Mouse (Mus musculus): ENCODE measurements at regions not wholly inside any gene's neighbourhood (a gene's known extent, or its start where the extent isn't known, plus 50 kb on each side); places are given as distances from the start of the nearest gene placed in this dataset.

DNA sequence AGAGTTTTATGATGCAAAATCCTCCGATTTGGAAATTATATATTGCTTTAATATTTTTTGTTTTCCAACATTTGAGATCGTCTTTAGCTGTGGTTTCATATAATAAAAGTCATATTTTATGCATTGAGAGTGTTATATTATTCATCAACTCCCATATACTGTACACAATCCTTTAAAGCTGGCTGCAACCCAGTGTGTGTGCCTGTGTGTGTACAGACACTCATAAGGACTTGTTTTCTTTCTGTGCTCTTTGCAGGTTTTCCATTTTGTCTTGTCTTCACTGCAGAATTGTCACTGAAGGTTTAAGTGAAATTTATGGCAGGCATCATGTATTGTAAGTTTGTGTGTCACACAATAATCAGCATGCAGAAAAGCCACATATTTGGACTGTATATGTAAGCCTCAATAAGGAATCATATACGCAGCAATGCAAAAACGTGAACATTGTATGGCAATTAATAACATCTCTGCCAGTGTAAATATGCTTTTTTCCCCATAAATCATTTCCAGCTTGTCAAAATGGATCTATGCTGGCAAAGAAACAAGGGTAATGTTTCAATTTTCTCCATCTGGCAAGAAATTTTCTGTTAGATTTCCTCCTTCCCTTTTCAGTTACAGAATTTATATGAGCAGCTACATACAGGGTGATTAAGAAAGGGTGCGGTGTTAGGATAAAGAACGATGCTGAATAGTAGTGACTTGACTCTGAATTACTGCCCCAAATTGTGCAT lies 342.4 kb upstream of the Pkn2 start:
- no peak for DNase-seq (ENCODE audit: low read depth, low spot score)

DNA sequence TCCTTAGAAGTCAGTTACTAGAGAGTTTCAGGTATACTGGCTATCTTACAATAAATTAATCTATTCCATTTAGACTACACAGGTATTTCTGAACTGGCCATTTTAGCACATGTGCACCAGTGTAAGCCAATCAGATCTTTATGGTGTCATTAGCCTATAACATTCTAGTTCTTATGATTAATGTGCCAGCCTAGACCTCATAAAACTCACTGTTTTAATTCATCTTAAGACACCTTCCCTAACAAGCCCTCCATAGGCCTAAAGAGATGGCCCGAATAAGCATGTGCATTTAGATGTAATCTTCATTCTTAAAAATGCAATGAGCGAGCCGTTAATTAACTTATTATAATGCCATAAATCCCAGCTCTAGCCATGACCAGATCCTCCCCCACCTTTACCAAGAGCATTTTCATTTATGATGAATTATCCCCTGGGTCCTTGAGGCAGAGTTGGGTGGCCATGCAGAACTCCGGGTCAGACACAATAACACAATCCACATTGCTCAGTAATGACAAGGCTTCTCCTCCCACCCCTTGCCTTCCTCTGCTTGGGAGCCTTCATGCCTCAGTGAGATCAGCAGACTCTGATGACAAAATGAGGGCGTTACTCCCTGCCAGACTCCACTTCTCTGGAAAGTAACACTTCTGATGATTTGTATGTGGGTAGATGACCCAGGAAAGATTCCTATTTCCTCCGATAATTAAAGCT lies 311.6 kb upstream of the Pkn2 start:
- peak; percentile 13 for DNase-seq (ENCODE audit: low read depth, low spot score)

GRCm38 (mm10) chr3:143188931-143189330 lies 307.1 kb upstream of the Pkn2 start:
- peak; percentile 4 for DNase-seq (ENCODE audit: low read depth, low spot score)

GRCm38 (mm10) chr3:143173971-143174370 lies 292.2 kb upstream of the Pkn2 start:
- DNase-seq (ENCODE audit: low read depth, low spot score) = no peak

DNA sequence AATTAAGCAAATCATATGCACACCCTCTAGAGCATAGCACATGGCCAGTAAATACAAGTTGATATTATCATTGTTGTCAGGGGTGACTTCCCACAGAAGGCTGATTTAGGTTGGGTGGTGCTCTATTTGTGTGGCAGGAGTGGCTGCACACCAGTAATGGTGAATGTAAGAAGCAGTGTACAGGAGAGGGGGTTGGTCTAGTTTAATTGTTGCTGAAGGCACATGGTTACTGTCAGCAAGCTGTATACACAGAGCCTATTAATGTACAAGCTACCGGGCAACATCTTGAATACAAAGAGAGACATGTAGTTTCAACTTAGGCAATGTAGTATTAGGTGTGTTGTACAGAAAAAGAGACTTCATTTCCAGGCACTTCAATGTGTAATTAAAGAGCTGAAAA lies 280.6 kb upstream of the Pkn2 start:
- DNase-seq (ENCODE audit: low read depth, low spot score) = no peak

- no peak for DNase-seq (ENCODE audit: low read depth, low spot score)
Observed at GRCm38 (mm10) chr3:143161993-143162392, 280.2 kb upstream of the Pkn2 start.

- DNase-seq (ENCODE audit: low read depth, low spot score) = no peak
Observed at GRCm38 (mm10) chr3:143158568-143158967, 276.8 kb upstream of the Pkn2 start.

DNA sequence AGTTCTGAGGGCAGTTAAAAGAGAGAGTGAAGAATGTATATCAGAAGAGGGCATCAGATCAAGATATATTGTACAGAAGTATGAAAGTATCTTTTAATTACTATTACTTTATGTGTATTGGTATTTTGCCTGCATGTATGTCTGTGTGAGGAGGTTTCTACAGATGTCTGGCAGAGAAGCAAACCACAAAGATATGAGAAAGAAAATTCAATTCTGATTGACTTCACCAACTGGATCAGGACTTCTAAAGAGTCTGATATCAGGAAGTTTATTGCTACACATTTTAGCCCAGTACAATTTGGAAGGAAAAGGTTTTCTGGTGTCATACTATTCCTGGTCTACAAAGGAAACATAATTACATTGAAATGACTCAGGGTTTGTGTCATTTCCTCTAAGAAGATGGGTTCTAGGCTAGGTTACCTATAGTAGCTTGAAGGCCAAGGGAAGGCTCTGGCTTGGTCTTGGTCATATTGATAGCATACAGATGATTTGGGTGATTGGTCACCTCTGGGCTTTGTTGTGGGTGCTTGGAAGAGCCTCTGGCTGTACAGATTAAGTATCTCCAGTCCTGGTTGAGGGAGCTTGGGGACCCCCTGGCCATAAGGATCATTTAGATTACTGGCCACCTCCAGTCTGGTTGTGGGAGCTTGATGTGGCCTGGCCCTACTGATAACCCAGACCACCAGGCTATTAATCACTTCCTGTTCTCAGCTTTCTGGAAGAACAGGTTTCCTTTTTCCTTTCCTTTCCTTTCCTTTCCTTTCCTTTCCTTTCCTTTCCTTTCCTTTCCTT lies 275.1 kb upstream of the Pkn2 start:
- DNase-seq (ENCODE audit: low read depth, low spot score) = no peak

- DNase-seq (ENCODE audit: low read depth, low spot score) = no peak
Observed at GRCm38 (mm10) chr3:143156174-143156573, 274.4 kb upstream of the Pkn2 start.

DNA sequence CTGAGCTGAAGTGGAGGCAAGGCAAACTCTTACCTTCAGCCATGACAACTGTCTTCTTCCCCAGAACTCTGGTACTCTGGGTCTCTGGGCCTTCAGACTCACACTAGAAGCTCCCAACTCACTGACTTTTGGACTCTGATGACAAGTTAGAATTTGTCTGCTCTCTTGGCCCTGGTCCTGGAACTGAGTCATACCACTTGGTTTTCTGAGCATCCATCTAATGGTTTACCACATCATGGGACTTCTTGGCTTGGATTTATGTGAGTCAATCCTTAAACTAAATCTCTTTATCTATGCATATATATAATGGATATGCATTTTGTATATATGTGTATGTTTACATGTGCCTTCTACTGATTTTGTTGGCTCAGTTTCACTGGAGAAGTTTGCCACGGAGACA lies 273.8 kb upstream of the Pkn2 start:
- DNase-seq (ENCODE audit: low read depth, low spot score) = no peak

GRCm38 (mm10) chr3:143147471-143147870 lies 265.7 kb upstream of the Pkn2 start:
- DNase-seq (ENCODE audit: low read depth, low spot score) = peak; percentile 12

- DNase-seq (ENCODE audit: low read depth, low spot score) = no peak
Observed at GRCm38 (mm10) chr3:143138952-143139351, 257.1 kb upstream of the Pkn2 start.

DNA sequence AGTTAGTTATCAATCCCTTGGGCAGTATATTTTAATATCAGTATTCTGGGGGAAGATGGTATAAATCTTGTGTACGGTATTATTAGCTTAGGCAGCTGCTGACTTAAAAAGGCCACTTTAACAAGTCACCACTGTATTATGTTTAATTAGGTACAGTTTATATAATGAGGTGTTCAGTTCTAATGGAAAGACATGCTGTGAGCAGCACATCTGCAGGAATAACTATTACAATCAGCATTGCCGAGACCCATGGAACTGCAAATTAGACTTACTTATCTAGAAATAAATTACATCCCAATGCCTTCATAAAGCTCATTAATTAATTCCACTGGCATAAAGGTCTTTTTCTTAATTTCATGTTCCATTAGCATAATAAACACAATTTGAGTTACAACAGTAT lies 252.7 kb upstream of the Pkn2 start:
- DNase-seq (ENCODE audit: low read depth, low spot score) = no peak

GRCm38 (mm10) chr3:143107733-143108291 lies 226.0 kb upstream of the Pkn2 start:
- DNase-seq (ENCODE audit: low read depth, low spot score) = no peak

DNA sequence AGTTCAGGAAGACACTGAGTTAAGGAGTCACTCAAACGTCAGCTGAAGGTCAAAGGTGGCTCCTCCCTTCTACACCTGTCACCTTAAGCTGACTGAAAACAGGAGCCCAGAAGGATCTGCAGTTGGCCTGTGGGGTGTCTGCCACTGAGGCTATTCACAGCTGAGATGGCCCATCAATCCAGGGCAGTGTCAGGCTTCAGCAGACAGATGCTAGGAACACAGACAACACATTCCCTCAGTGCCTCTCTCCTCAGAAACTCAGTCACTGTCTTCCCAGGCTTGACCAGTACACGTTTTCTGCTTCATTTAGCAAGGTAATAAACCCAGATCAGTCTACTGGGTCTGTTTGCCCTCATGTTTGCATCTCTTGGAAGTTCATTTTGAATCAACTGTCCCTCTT lies 222.9 kb upstream of the Pkn2 start:
- DNase-seq (ENCODE audit: low read depth, low spot score) = no peak

- DNase-seq (ENCODE audit: low read depth, low spot score) = peak; percentile 68
Observed at GRCm38 (mm10) chr3:143103333-143103732, 221.5 kb upstream of the Pkn2 start.

DNA sequence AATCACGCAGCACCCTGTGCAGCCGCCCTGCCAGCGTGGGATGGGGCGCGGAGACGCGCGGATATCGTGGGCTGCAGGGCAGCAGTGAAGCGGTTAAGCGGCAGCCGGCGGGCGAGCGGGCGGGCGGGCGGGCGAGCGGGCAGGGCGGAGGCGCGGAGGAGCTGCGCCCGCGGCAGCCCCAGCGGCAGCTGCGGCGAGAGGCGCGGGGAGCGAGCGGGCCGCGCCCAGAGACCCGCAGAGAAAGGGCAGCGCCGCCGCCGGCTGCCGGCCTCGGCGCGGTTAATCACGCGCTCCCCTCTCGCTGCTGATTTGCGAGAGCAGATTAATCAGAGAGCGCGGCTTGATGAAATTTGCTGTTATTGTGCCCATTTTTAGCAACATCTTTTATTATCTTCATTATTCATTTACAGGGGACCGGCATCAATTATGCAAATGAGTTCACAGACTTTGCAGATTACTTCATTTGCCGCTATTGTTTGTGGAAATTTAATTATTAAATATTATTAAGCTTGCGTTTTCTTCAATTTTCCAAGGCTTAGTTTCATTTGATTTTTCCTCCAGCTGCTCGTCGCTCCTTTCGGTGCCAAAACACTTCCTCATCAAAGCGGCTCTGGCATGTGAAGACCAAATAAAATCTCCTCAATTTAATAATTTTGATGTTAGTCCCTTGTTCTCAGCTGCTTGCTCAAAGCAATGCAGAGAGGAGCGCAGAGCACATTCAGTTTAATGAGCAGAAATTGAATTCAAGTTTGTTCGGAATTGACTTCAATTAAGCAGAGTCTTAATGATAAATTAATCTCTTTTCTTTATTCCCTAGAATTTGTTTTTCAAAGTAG lies 219.2 kb upstream of the Pkn2 start:
- DNase-seq (ENCODE audit: low read depth, low spot score) = peak; percentile 49

GRCm38 (mm10) chr3:143100203-143100602 lies 218.4 kb upstream of the Pkn2 start:
- no peak for DNase-seq (ENCODE audit: low read depth, low spot score)

DNA sequence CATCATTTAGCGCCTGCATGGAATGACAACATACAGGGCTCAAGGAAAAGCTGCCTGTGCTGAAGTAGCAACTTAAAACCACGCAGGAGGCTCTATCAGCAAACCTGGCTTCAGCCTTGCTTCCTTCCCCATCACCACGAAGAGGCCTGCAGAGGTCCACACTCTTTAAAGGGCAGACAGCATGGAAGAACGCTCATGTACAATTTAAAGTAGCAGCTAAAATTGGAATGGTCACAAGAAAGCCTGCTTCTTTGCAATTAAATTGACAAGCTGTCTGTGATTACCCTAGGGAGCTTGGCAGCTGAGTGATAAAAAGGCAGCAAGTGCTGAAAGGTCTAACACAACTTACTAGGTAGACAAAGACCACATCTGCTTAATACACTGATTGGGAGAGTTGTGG lies 210.4 kb upstream of the Pkn2 start:
- no peak for DNase-seq (ENCODE audit: low read depth, low spot score)

- peak; percentile 39 for DNase-seq (ENCODE audit: low read depth, low spot score)
Observed at GRCm38 (mm10) chr3:143090886-143091285, 209.1 kb upstream of the Pkn2 start.

- no peak for DNase-seq (ENCODE audit: low read depth, low spot score)
Observed at GRCm38 (mm10) chr3:143090316-143090715, 208.5 kb upstream of the Pkn2 start.
